Mouse (Mus musculus) stomach, adult 2 months (tissue): Measurements from ENCODE around the gene Yipf3. TPM values are rescaled to one million over a fixed set of nuclear protein-coding genes. Genes with fewer than 3 reads are reported as not detected.

Experiments
- polyA plus RNA-seq: library from polyadenylated mRNA; depleted of rRNA; stranded (reverse); fragments of >200 nt; gene quantifications from 2 replicates; pipeline ENCODE4 v1.2.3, GENCODE M21; 2012; rRNA removed

Yipf3 gene
- 209 and 224 TPM in 2 replicates for polyA plus RNA-seq

GRCm38 (mm10) chr17:46247512-46248188 is at the start of gene Yipf3, which contains the start of gene Polr1c:
Gene Yipf3, plus strand, starts transcription at chr17:46248080.
Gene Polr1c, minus strand, starts transcription at chr17:46248054.

GRCm38 (mm10) chr17:46202421-46203071 is 45.3 kb upstream of the Yipf3 start, which contains the start of the genes Polh and Xpo5:
Gene Polh, minus strand, starts transcription at chr17:46202645.
Gene Xpo5, plus strand, starts transcription at chr17:46202782.

GRCm38 (mm10) chr17:46253452-46254084 is 5.7 kb downstream of the Yipf3 start, which contains the start of gene Lrrc73:
Gene Lrrc73, plus strand, starts transcription at chr17:46253531.

GRCm38 (mm10) chr17:46282483-46283123 is 34.7 kb downstream of the Yipf3 start, which contains the start of gene Tjap1:
Gene Tjap1, minus strand, starts transcription at chr17:46283026.

GRCm38 (mm10) chr17:46297364-46298219 is 49.7 kb downstream of the Yipf3 start, which contains the start of gene Dlk2:
Gene Dlk2, plus strand, starts transcription at chr17:46297421.

Other genes with a start within 250 kb of the Yipf3 start
- gene Vegfa, start 215.7 kb upstream of the Yipf3 start, polyA plus RNA-seq, result 63.8 and 87.0 TPM in 2 replicates
- 13.2 and 14.9 TPM in 2 replicates for gene Mrps18a, start 137.1 kb upstream of the Yipf3 start, polyA plus RNA-seq
- gene Rsph9, start 103.9 kb upstream of the Yipf3 start, polyA plus RNA-seq, result 5.3 and 7.2 TPM in 2 replicates
- gene Mad2l1bp, start 94.5 kb upstream of the Yipf3 start, polyA plus RNA-seq, result 8.1 and 10.0 TPM in 2 replicates
- 55.4 and 62.2 TPM in 2 replicates for gene Gtpbp2, start 87.0 kb upstream of the Yipf3 start, polyA plus RNA-seq
- gene Polh, start 45.4 kb upstream of the Yipf3 start, polyA plus RNA-seq, result 1.1 and 1.2 TPM in 2 replicates
- gene Xpo5, start 45.3 kb upstream of the Yipf3 start, polyA plus RNA-seq, result 4.7 and 5.9 TPM in 2 replicates
- gene Polr1c, start within 50 bp of the Yipf3 start, polyA plus RNA-seq, result 15.7 and 21.4 TPM in 2 replicates
- gene Lrrc73, start 5.5 kb downstream of the Yipf3 start, polyA plus RNA-seq, result 2.5 and 3.8 TPM in 2 replicates
- 24.8 and 27.8 TPM in 2 replicates for gene Tjap1, start 34.9 kb downstream of the Yipf3 start, polyA plus RNA-seq
- gene Dlk2, start 49.3 kb downstream of the Yipf3 start, polyA plus RNA-seq, result 8.6 and 10.5 TPM in 2 replicates
- 15.6 and 18.3 TPM in 2 replicates for gene Abcc10, start 80.3 kb downstream of the Yipf3 start, polyA plus RNA-seq
- gene Zfp318, start 135.7 kb downstream of the Yipf3 start, polyA plus RNA-seq, result 1.2 and 1.3 TPM in 2 replicates
- 0.63 and 1.9 TPM in 2 replicates for gene Crip3, start 180.8 kb downstream of the Yipf3 start, polyA plus RNA-seq
- gene Slc22a7, start 190.4 kb downstream of the Yipf3 start, polyA plus RNA-seq, result not detected in 2 replicates
- 0.13 and 0.16 TPM in 2 replicates for gene Ttbk1, start 239.6 kb downstream of the Yipf3 start, polyA plus RNA-seq
- gene Dnph1, start 248.6 kb downstream of the Yipf3 start, polyA plus RNA-seq, result 5.5 TPM in 2 replicates